Mouse (Mus musculus) large intestine, adult 2 months (tissue): ENCODE results near the gene BC052040. TPM values are rescaled to one million over a fixed set of nuclear protein-coding genes. Genes with fewer than 3 reads are reported as not detected.

Source experiments
- DNase-seq: peaks from one replicate; pipeline ENCODE4 v3.0.0-alpha.2; 2012; ENCODE audit warnings: low read depth, low spot score
- WGBS: fragments of 180-500 bp; shearing (Covaris S2); methylation state at CpG from one replicate; pipeline ENCODE4 v1.1.7; 2018; 5-methylcytosine and 5-hydroxymethylcytosine counted together
- polyA plus RNA-seq: library from polyadenylated mRNA; depleted of rRNA; stranded (reverse); fragments of >200 nt; gene quantifications from 2 replicates; pipeline ENCODE4 v1.2.3, GENCODE M21; 2012

BC052040 gene
- polyA plus RNA-seq, 1 experiment: 2.9 TPM

DNA sequence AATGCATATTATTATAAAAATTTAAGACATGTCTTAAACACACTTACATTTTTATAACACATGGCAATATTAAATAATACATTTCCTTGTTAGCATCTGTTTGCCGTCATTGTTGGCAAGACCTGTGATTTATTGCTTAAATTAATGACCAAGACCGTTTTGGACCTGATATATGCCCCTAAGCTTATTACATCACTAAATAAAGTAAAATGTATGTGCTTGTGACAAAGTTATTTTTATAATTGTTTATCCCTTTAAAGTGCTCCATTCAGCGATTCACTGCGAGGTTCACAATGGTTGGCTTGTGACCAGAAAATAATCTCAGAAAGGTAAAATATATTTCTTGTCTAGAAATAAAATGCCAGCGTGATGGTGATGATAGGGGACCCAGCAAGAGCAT, 16.8 kb downstream of the BC052040 start:
- 64% methylated on average over 5 of the region's 5 CpGs for WGBS
- no peak for DNase-seq

GRCm38 (mm10) chr2:115600724-115601123, 19.2 kb downstream of the BC052040 start:
- WGBS: 83% methylated on average over 5 of the region's 5 CpGs
- no peak for DNase-seq

DNA sequence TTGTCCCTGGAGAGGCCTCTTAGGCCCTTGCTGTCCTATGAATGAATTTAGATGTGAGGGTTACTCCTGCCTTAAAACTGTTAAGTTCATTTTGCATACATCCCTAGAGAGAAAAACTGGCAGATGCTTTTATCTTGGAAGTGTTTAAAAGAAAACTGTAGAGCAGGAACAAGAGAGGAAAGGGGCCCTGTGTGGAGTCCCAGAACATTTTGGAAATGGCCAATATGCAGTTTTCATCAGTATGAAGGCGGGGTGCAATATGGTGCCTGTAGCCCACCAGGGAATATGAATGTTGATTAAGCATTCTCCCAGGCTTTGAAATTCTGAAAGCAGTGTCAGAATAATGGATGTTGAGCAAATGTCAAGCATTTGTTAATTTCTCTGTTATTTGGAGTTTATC, 19.8 kb downstream of the BC052040 start:
- no peak for DNase-seq
- 98% methylated on average over 1 of the region's 1 CpGs for WGBS

GRCm38 (mm10) chr2:115602116-115602515, 20.6 kb downstream of the BC052040 start:
- 94% methylated on average over 2 of the region's 2 CpGs for WGBS
- no peak for DNase-seq

DNA sequence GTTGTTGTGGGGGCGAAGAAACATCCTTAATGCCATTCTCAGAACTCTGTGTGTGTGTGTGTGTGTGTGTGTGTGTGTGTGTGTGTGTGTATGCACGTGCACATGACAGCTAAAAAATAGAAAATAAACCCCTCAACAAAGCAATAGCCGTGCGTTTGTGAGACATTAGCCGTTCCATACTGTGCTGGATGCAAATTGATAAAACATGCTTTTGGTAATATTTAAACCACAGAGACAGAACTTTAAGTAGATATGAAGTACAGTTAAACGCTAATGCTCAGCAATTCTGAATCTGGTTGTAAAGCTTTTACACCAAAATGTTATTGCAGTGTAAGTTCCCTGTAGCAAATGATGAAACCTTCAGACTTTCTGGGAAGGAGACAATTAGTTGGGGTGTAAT, 22.6 kb downstream of the BC052040 start:
- WGBS: 86% methylated on average over 6 of the region's 6 CpGs
- no peak for DNase-seq

DNA sequence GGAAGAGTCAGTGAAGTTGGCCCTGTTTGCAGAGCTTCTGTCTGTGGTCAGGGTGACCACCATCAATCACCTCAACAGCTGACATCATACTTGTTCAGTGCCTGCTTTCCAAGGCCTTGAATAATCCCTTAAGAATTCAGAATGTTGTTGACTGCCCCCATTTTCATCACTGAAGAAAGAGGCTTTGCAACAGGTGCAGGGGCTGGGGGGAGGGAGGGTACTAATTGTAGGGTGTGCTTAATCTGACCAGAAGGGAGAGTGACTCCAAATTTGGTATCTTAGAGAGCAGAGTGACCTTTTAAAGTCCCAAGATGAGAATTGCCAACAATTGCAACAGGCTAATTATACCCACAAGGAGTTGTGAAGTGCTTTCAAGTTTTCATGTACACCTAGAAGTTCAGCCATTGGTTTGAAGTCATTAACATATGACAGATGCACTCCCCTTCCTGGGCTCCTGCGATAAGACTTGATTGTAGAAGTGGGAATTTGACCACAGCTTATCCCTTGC, 24.4 kb downstream of the BC052040 start:
- WGBS: 79% methylated on average over 1 of the region's 1 CpGs
- no peak for DNase-seq

DNA sequence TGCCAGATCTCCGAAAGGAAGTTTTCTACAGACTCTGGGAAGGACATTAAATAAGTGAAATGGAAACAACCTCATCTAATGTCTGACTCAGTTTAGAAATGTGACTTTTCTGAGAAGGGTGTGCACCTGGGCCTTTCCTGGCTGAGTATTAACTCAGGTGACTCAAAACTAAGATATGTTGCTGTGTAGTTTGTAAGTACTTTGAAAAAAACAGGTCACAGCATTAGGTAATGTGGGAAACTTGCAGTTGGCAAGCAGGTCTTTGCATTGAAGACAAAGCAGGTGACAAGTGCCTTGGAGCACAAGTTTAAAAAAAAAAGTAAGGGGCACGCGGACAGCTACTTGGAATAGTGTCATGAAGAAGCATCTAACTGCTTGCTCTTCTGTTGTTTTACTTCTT, 27.5 kb downstream of the BC052040 start:
- DNase-seq: no peak
- 94% methylated on average over 3 of the region's 3 CpGs for WGBS

GRCm38 (mm10) chr2:115610092-115610491, 28.6 kb downstream of the BC052040 start:
- WGBS: 93% methylated on average over 2 of the region's 2 CpGs
- no peak for DNase-seq

DNA sequence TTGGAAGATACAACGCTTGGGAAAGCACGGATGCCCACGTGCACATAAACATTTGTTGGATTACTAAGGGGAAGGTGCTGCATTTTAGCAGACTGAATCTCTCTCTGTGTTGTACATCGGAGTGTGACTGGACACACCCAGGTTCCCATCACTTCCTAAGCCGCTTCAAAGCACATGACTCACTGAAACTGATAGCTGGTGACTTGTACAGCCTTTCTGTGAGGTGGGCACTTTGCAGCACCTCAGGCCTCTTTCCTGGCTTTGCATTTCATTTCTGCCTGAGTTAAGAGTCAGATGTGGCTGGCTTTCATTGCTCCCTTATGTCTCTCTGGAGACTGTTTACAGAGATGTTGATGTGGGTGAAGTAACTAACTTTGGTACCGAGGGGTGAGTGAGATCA, 29.0 kb downstream of the BC052040 start:
- WGBS: 85% methylated on average over 6 of the region's 6 CpGs
- DNase-seq: no peak

- 86% methylated on average over 3 of the region's 3 CpGs for WGBS
- DNase-seq: no peak
These were observed 32.5 kb downstream of the BC052040 start for GRCm38 (mm10) chr2:115613830-115614520.

DNA sequence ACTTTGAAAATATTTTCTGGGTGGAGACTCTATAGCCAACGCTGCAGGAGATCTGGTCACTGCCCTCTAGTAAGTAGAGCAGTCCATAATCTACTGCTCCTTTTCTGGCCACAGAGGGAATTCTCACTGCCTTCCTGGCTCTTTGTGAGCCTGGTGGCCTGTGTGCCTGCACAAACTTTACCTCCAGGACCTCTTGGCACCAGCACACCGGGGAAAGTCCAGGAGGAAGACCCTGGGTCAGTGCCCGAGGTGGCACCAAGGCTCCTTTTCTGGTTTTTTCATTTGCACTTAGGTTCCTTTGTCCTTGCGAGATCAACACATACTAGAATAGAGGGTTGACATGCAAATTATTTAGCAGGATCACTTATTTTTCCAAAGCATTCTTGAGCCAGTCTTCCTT, 47.0 kb downstream of the BC052040 start:
- DNase-seq: no peak
- 94% methylated on average over 4 of the region's 4 CpGs for WGBS

DNA sequence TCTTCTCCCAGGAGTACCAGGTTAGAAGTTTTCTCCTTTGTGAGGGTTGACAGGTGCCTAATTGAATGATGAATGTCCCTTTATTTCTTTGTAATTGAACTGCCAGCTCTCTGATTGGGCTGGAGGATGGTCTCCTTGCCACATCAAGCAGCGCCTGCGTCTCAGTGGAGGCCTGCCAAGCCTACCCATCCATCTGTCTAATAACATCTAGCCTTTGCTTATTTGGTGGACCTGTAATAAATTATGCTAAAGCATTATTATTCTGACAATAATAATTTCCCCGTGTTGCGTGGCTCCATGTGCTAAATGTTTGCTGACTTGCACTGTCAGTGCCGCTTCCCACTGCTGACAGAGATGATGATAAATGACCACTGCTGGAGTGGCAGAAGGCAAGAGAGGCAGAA, 49.5 kb downstream of the BC052040 start:
- WGBS: 95% methylated on average over 5 of the region's 5 CpGs
- DNase-seq: no peak

DNA sequence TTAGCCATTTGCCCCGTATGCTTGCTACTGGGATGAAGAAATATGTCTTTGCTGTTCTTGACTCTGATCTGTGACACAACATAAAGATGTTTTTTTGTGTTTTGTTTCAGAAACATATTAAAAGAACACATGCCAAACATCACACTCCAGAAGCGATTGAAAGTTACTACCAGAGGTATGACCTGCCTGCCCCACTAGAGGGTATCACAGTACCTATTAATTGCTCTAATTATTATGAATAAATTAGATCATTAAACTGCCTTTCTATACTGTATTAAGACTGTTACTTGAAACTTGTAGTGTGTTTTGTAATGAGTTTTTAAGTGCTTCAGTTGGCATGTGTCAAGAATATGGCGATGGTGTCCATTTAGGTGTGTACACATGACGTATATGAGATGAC, 50.3 kb downstream of the BC052040 start:
- WGBS: 96% methylated on average over 4 of the region's 4 CpGs
- no peak for DNase-seq

DNA sequence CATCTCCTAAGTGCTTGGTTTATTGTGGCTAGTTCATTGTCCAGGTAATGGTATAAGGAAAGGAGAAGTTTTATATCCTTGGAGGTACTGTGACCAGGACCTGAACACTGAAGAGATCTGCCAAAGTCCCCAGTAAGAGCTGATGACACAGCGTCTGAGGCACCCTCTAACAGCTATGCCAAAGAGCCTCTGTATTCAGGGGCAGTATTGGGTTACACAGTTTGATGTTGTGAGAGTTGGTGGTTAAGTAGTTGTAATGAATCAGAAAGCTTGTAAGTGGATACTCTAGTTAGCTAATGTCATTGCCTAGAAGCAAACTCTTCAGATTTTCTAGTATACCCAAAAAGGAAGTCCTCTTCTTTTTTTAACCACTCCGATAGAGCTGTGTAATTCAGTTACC, 68.7 kb downstream of the BC052040 start:
- DNase-seq: no peak
- 93% methylated on average over 2 of the region's 2 CpGs for WGBS

DNA sequence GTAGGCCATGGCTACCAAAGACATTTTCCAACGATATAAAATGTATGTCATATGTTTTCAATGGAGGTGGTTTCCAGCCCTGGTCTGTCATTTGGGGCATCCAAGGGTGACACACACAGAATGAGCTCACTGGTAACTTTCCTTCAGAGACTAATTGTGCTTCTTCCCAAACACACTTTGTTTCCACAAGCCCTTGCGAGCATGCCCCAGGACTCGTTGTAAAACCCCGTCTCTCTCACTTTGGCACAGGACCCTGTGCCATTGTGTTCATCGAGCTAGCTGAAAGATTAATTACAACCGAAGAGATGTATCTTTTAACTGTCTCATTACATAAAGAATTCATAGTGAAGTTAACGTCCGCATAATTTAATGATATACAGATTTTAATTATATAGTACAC, 78.2 kb downstream of the BC052040 start:
- 89% methylated on average over 8 of the region's 8 CpGs for WGBS
- no peak for DNase-seq

GRCm38 (mm10) chr2:115660213-115661120, 79.0 kb downstream of the BC052040 start:
- no peak for DNase-seq
- 89% methylated on average over 6 of the region's 6 CpGs for WGBS

DNA sequence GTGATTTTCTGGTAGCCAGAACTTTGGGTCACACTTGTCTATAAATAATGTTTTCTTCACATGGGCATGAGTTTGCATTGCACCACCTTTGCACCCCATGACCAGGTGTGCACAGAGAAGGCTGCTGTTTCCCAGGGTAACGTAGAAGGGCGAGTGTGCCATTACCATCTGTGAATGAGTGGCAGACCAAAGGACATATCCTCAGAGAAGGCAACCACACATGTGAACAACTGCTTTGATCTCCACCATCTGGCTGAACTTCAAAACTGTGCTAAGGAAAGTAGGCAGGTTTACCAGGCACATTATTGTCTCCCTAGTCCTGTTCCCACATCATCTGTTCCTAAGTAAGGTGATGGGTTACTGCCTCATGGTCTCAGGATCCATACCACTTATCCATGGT, 86.0 kb downstream of the BC052040 start:
- no peak for DNase-seq

DNA sequence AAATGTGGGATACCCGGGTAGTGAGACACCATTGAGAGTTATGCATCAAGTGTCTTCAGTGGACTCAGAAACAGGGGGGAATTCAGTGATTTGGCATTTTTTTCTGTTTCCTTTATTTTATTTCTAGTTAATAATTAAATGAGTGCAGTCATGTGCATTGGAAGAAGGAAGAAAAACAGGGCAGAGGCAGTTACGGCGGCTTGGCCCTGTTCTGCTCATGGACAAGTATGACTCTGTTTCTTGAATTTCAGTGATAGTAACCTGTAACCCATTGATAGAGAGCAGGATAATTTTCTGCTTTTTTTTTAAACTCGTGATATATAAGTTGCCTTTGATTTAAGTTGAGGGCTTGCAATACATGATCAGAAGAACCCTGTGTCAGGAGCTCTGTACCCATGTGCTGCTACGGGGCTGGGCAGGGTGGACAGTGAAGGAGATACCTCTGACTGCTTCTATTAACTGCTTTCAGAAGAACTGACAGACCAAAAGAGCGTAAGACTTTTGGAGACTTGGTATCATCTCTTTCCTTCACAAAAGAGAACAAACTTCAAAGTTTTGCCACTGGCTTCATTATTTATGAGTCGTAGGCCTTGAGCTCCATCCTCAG, 91.6 kb downstream of the BC052040 start:
- 76% methylated on average over 7 of the region's 7 CpGs for WGBS
- no peak for DNase-seq

More for the DNA sequence above, 86.0 kb downstream of the BC052040 start:
- WGBS: 77% methylated on average over 2 of the region's 2 CpGs

DNA sequence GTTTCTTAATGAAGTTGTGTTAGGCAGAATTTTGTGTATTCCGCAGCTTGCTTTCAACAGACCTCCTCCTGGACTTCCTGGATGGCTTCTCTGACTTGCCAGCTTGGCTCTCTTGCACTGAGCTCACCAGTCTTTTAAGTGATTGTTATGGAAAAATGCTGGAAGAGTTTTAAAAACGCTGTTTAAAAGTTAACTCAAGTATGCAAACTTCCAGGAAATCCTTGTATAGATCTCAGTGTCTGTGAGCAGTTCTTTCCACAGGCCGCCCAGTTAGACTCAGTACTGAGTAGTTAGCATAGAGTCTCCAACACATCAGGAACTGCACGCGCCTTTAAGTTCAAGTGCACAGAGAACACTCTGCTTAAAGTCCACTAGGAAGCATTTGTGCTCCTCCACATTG, 97.3 kb downstream of the BC052040 start:
- 57% methylated on average over 5 of the region's 5 CpGs for WGBS
- DNase-seq: no peak

GRCm38 (mm10) chr2:115685250-115685649, 103.7 kb downstream of the BC052040 start:
- WGBS: 82% methylated on average over 3 of the region's 3 CpGs
- DNase-seq: no peak
